Mouse (Mus musculus) kidney, adult 2 months (tissue): ENCODE results near the gene Tgfbrap1.

Experiments
- CTCF ChIP-seq: fragments of 200-500 bp; conservative IDR thresholded peaks from 2 replicates; pipeline ENCODE4 v1.5.1; 2011; ENCODE audit warnings: low read depth, mild to moderate bottlenecking, control low read depth, low read length, moderate library complexity, mixed read lengths; ENCODE audit not compliant: insufficient read depth, insufficient read length
- POLR2A ChIP-seq: fragments of 200-500 bp; IDR thresholded peaks from one replicate; pipeline ENCODE4 v1.6.1; 2011; ENCODE audit warnings: low read depth, low read length, control low read depth

DNA sequence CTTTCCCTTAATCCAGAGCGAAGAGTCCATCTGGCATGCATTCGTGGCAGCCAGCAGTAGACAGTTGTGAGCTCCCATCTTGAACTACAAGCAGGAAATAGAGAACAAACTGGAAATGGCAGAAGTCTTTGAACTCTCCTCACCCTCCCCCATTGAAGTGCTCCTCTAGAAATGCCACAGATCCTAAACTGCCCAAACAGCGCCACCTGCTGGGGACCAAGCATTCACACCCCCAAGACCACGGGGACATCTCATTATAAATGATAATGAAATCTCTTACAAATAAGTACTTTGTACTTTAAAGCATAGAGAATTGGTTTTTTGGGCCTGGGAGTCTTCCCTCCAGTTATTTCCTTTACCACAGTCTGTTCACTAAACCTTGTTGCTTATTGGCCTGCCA is 12.1 kb upstream of the Tgfbrap1 start:
- TF ChIP-seq CTCF: peak; percentile 87
- TF ChIP-seq POLR2A: no peak
